Mouse (Mus musculus) embryonic facial prominence, embryonic 13.5 days (tissue): ENCODE measurements around the gene Kansl2. TPM values are rescaled to one million over a fixed set of nuclear protein-coding genes. Genes with fewer than 3 reads are reported as not detected.
A peak's percentile ranks its signal among the peaks of the same experiment; 100 is the strongest.

Experiments used
- ATAC-seq: fragments of 200-750 bp; cut with Nextera tagmentation; 2 replicates; pipeline ENCODE4 v1.8.0; 2017; ENCODE audit warnings: low read depth; ENCODE audit not compliant: insufficient number of reproducible peaks, insufficient read depth, low FRiP score, low TSS enrichment
- H3K27ac ChIP-seq: fragments of 300-500 bp; sonication (generic); 2 replicates; pipeline ENCODE4 v1.5.1; 2015; ENCODE audit warnings: moderate library complexity, mild to moderate bottlenecking, inconsistent platforms
- H3K27me3 ChIP-seq: fragments of 300-500 bp; sonication (generic); 2 replicates; pipeline ENCODE4 v1.6.1; 2015; ENCODE audit warnings: mild to moderate bottlenecking, inconsistent platforms
- H3K36me3 ChIP-seq: fragments of 300-500 bp; sonication (generic); 2 replicates; pipeline ENCODE4 v1.6.1; 2015; ENCODE audit warnings: mild to moderate bottlenecking, inconsistent platforms
- H3K4me1 ChIP-seq: fragments of 300-500 bp; sonication (generic); 2 replicates; pipeline ENCODE4 v1.6.1; 2015; ENCODE audit warnings: inconsistent platforms
- H3K4me2 ChIP-seq: fragments of 300-500 bp; sonication (generic); 2 replicates; pipeline ENCODE4 v1.6.1; 2015; ENCODE audit warnings: moderate library complexity, mild to moderate bottlenecking, inconsistent platforms
- H3K4me3 ChIP-seq: fragments of 300-500 bp; sonication (generic); 2 replicates; pipeline ENCODE4 v1.5.1; 2015; ENCODE audit warnings: mild to moderate bottlenecking, inconsistent platforms
- H3K9ac ChIP-seq: fragments of 300-500 bp; sonication (generic); 2 replicates; pipeline ENCODE4 v1.6.1; 2015; ENCODE audit warnings: mild to moderate bottlenecking, inconsistent platforms
- H3K9me3 ChIP-seq: fragments of 300-500 bp; sonication (generic); 2 replicates; pipeline ENCODE4 v1.6.1; 2016; ENCODE audit warnings: inconsistent platforms
- whole genome bisulfite sequencing: fragments of 180-500 bp; shearing (Covaris S2); methylation state at CpG from one replicate; pipeline ENCODE4 v1.1.7; 2015; ENCODE audit warnings: mixed read lengths; 5-methylcytosine and 5-hydroxymethylcytosine counted together
- polyA plus RNA-seq: library from polyadenylated mRNA; unstranded; fragments of >200 nt; fragmentation: Nextera tagmentation; extraction: Ambion mirVana; gene quantifications from 2 replicates; pipeline ENCODE4 v1.2.1, GENCODE M21; 2015

Kansl2 gene
- polyA plus RNA-seq, 1 experiment from 2014 or later = 142 TPM

GRCm38 (mm10) chr15:98567278-98568134 lies 33.4 kb upstream of the Kansl2 start:
- under 1% methylated on average over 88 of the region's 88 CpGs for WGBS
- Histone ChIP-seq H3K9ac (peak overlapping the region; percentile 97), H3K27ac (peak overlapping the region; percentile 97), H3K4me2 (peak overlapping the region; percentile 83), H3K36me3 (peaks cover 16% of the 10 kb centered on the region), H3K9me3 (no peaks in the 10 kb centered on the region), H3K4me1 (peaks cover 26% of the 10 kb centered on the region), H3K27me3 (no peaks in the 10 kb centered on the region), H3K4me3 (peak overlapping the region; percentile 92)
- peak; percentile 94 for ATAC-seq

- H3K9ac ChIP-seq = peak overlapping the region; percentile 97
- peak overlapping the region; percentile 92 for H3K4me3 ChIP-seq
- H3K36me3 ChIP-seq = peaks cover 17% of the 10 kb centered on the region
- H3K4me1 ChIP-seq = peaks cover 26% of the 10 kb centered on the region
- H3K9me3 ChIP-seq = no peaks in the 10 kb centered on the region
- H3K27me3 ChIP-seq = no peaks in the 10 kb centered on the region
- H3K27ac ChIP-seq = peak overlapping the region; percentile 97
- peak overlapping the region; percentile 82 for H3K4me2 ChIP-seq
- under 1% methylated on average over 15 of the region's 15 CpGs for WGBS
- no peak for ATAC-seq
Observed at GRCm38 (mm10) chr15:98566973-98567277, 32.9 kb upstream of the Kansl2 start.

GRCm38 (mm10) chr15:98557186-98557585 lies 23.1 kb upstream of the Kansl2 start:
- Histone ChIP-seq H3K36me3 (peaks cover 68% of the 10 kb centered on the region), H3K9ac (0 out of 2 replicates have a peak overlapping the region, but pooled peaks have one; percentile 16), H3K27me3 (no peaks in the 10 kb centered on the region), H3K4me3 (no peak overlapping the region), H3K9me3 (no peaks in the 10 kb centered on the region), H3K27ac (no peak overlapping the region), H3K4me2 (no peak overlapping the region), H3K4me1 (no peaks in the 10 kb centered on the region)
- 87% methylated on average over 5 of the region's 5 CpGs for WGBS
- no peak for ATAC-seq

GRCm38 (mm10) chr15:98555881-98556280 lies 21.8 kb upstream of the Kansl2 start:
- no peak overlapping the region for H3K27ac ChIP-seq
- H3K4me1 ChIP-seq = no peaks in the 10 kb centered on the region
- no peak overlapping the region for H3K9ac ChIP-seq
- no peak overlapping the region for H3K4me3 ChIP-seq
- no peak for ATAC-seq
- peaks cover 76% of the 10 kb centered on the region for H3K36me3 ChIP-seq
- H3K9me3 ChIP-seq = no peaks in the 10 kb centered on the region
- WGBS = 92% methylated on average over 4 of the region's 4 CpGs
- H3K4me2 ChIP-seq = no peak overlapping the region
- no peaks in the 10 kb centered on the region for H3K27me3 ChIP-seq

GRCm38 (mm10) chr15:98552758-98553157 lies 18.7 kb upstream of the Kansl2 start:
- 82% methylated on average over 2 of the region's 2 CpGs for WGBS
- H3K4me2 ChIP-seq = no peak overlapping the region

GRCm38 (mm10) chr15:98546843-98547242 lies 12.8 kb upstream of the Kansl2 start:
- no peak overlapping the region for H3K27ac ChIP-seq
- WGBS = 92% methylated on average over 5 of the region's 5 CpGs
- ATAC-seq = no peak
- H3K4me1 ChIP-seq = no peaks in the 10 kb centered on the region
- H3K9ac ChIP-seq = no peak overlapping the region
- no peaks in the 10 kb centered on the region for H3K27me3 ChIP-seq
- no peaks in the 10 kb centered on the region for H3K9me3 ChIP-seq
- no peak overlapping the region for H3K4me2 ChIP-seq
- peaks cover 90% of the 10 kb centered on the region for H3K36me3 ChIP-seq
- H3K4me3 ChIP-seq = no peak overlapping the region

More at GRCm38 (mm10) chr15:98552758-98553157, 18.7 kb upstream of the Kansl2 start:
- no peaks in the 10 kb centered on the region for H3K4me1 ChIP-seq
- no peaks in the 10 kb centered on the region for H3K27me3 ChIP-seq
- H3K9me3 ChIP-seq = no peaks in the 10 kb centered on the region
- peaks cover 78% of the 10 kb centered on the region for H3K36me3 ChIP-seq
- H3K9ac ChIP-seq = no peak overlapping the region
- no peak overlapping the region for H3K27ac ChIP-seq
- no peak overlapping the region for H3K4me3 ChIP-seq
- ATAC-seq = no peak

GRCm38 (mm10) chr15:98545151-98545550 lies 11.1 kb upstream of the Kansl2 start:
- Histone ChIP-seq H3K27me3 (no peaks in the 10 kb centered on the region), H3K27ac (no peak overlapping the region), H3K36me3 (peaks cover 85% of the 10 kb centered on the region), H3K4me2 (no peak overlapping the region), H3K9me3 (no peaks in the 10 kb centered on the region), H3K9ac (no peak overlapping the region), H3K4me1 (no peaks in the 10 kb centered on the region), H3K4me3 (no peak overlapping the region)
- no peak for ATAC-seq
- WGBS = 92% methylated on average over 3 of the region's 3 CpGs

- Histone ChIP-seq H3K4me3 (no peak overlapping the region), H3K36me3 (peaks cover 80% of the 10 kb centered on the region), H3K4me1 (no peaks in the 10 kb centered on the region), H3K27ac (no peak overlapping the region), H3K9me3 (no peaks in the 10 kb centered on the region), H3K4me2 (no peak overlapping the region), H3K27me3 (no peaks in the 10 kb centered on the region), H3K9ac (no peak overlapping the region)
- WGBS = 96% methylated on average over 4 of the region's 4 CpGs
- no peak for ATAC-seq
Observed at GRCm38 (mm10) chr15:98543341-98543740, 9.3 kb upstream of the Kansl2 start.

- Histone ChIP-seq H3K27ac (no peak overlapping the region), H3K4me3 (no peak overlapping the region), H3K36me3 (peaks cover 64% of the 10 kb centered on the region), H3K9me3 (no peaks in the 10 kb centered on the region), H3K4me2 (no peak overlapping the region), H3K27me3 (no peaks in the 10 kb centered on the region), H3K4me1 (no peaks in the 10 kb centered on the region), H3K9ac (no peak overlapping the region)
- WGBS = 89% methylated on average over 6 of the region's 6 CpGs
- no peak for ATAC-seq
Observed at GRCm38 (mm10) chr15:98541064-98541463, 7.0 kb upstream of the Kansl2 start.

- Histone ChIP-seq H3K4me2 (no peak overlapping the region), H3K9ac (no peak overlapping the region), H3K27ac (no peak overlapping the region), H3K9me3 (no peaks in the 10 kb centered on the region), H3K36me3 (peaks cover 34% of the 10 kb centered on the region), H3K27me3 (no peaks in the 10 kb centered on the region), H3K4me1 (0 out of 2 replicates have a peak, but pooled peaks cover under 1% of the 10 kb centered on the region), H3K4me3 (no peak overlapping the region)
- no peak for ATAC-seq
- WGBS = 75% methylated on average over 4 of the region's 4 CpGs
Observed at GRCm38 (mm10) chr15:98537923-98538322, 3.9 kb upstream of the Kansl2 start.

- Histone ChIP-seq H3K36me3 (peaks cover 28% of the 10 kb centered on the region), H3K27me3 (no peaks in the 10 kb centered on the region), H3K4me2 (no peak overlapping the region), H3K9me3 (no peaks in the 10 kb centered on the region), H3K9ac (no peak overlapping the region), H3K4me3 (no peak overlapping the region), H3K4me1 (peaks cover 9% of the 10 kb centered on the region), H3K27ac (no peak overlapping the region)
- ATAC-seq = no peak
- WGBS = 76% methylated on average over 8 of the region's 8 CpGs
Observed at GRCm38 (mm10) chr15:98536828-98537510, 2.9 kb upstream of the Kansl2 start.

- Histone ChIP-seq H3K36me3 (peaks cover 32% of the 10 kb centered on the region), H3K4me2 (no peak overlapping the region), H3K4me1 (peaks cover 9% of the 10 kb centered on the region), H3K27me3 (no peaks in the 10 kb centered on the region), H3K9me3 (no peaks in the 10 kb centered on the region), H3K27ac (no peak overlapping the region), H3K9ac (no peak overlapping the region), H3K4me3 (no peak overlapping the region)
- no peak for ATAC-seq
- 90% methylated on average over 4 of the region's 4 CpGs for WGBS
Observed at GRCm38 (mm10) chr15:98535921-98536320, 1.9 kb upstream of the Kansl2 start.
